Mouse (Mus musculus): ENCODE data around the gene Lamtor2. TPM values are rescaled to one million over a fixed set of nuclear protein-coding genes. Genes with fewer than 3 reads are reported as not detected.
"Not testable (repeated sequence)": the region's sequence is repeated elsewhere in the genome, so short reads cannot be mapped to it uniquely, and the experiment has no call there.

Gene Lamtor2
- 149 and 154 TPM in 2 replicates for polyA plus RNA-seq (2012; ENCODE audit: insufficient read depth, insufficient read length, missing spikeins)

GRCm38 (mm10) chr3:88552676-88553524 is at the start of gene Lamtor2:
Lamtor2 (minus strand) TSS chr3:88553074.
- Histone ChIP-seq H3K4me3 (ENCODE audit: insufficient read depth, low read length) (peak within 1 kb of the TSS; percentile 96), H3K27ac (ENCODE audit: insufficient read depth, low read depth, low read length) (peak within 1 kb of the TSS; percentile 91), H3K4me1 (ENCODE audit: control insufficient read depth, insufficient read depth, low read length) (peaks cover 14% of the 10 kb centered on the region)
- TF ChIP-seq CTCF (IDR thresholded peaks at IDR 0.05; ENCODE audit: low read depth, low read length) = no peak; the same call in 1 of the 2 replicates
- TF ChIP-seq POLR2A (IDR thresholded peaks at IDR 0.05; ENCODE audit: borderline replicate concordance, low read depth, low read length) = no peak

GRCm38 (mm10) chr3:88602466-88602865 is 49.6 kb upstream of the Lamtor2 start:
- Histone ChIP-seq H3K4me1 (ENCODE audit: control insufficient read depth, insufficient read depth, low read length) (peaks cover 33% of the 10 kb centered on the region), H3K4me3 (ENCODE audit: insufficient read depth, low read length) (no peak overlapping the region)
- TF ChIP-seq POLR2A (IDR thresholded peaks at IDR 0.05; ENCODE audit: borderline replicate concordance, low read depth, low read length) (no peak), CTCF (IDR thresholded peaks at IDR 0.05; ENCODE audit: low read depth, low read length) (no peak)

GRCm38 (mm10) chr3:88596547-88596946 is 43.7 kb upstream of the Lamtor2 start:
- H3K4me1 ChIP-seq (ENCODE audit: control insufficient read depth, insufficient read depth, low read length) = peaks cover 17% of the 10 kb centered on the region
- not testable (repeated sequence) for H3K4me3 ChIP-seq (ENCODE audit: insufficient read depth, low read length); H3K27ac ChIP-seq (ENCODE audit: insufficient read depth, low read depth, low read length)

More at GRCm38 (mm10) chr3:88602466-88602865, 49.6 kb upstream of the Lamtor2 start:
- no peak overlapping the region for H3K27ac ChIP-seq (ENCODE audit: insufficient read depth, low read depth, low read length)

GRCm38 (mm10) chr3:88593893-88594580 is 41.2 kb upstream of the Lamtor2 start:
- Histone ChIP-seq H3K27ac (ENCODE audit: insufficient read depth, low read depth, low read length) (no peak overlapping the region), H3K4me3 (ENCODE audit: insufficient read depth, low read length) (no peak overlapping the region), H3K4me1 (ENCODE audit: control insufficient read depth, insufficient read depth, low read length) (peaks cover 17% of the 10 kb centered on the region)
- TF ChIP-seq POLR2A (IDR thresholded peaks at IDR 0.05; ENCODE audit: borderline replicate concordance, low read depth, low read length) (no peak), CTCF (IDR thresholded peaks at IDR 0.05; ENCODE audit: low read depth, low read length) (no peak)

GRCm38 (mm10) chr3:88592942-88593576 is 40.2 kb upstream of the Lamtor2 start:
- peak overlapping the region; percentile 5; the same call in 1 of the 2 replicates for H3K27ac ChIP-seq (ENCODE audit: insufficient read depth, low read depth, low read length)
- H3K4me1 ChIP-seq (ENCODE audit: control insufficient read depth, insufficient read depth, low read length) = peaks cover 17% of the 10 kb centered on the region
- H3K4me3 ChIP-seq (ENCODE audit: insufficient read depth, low read length) = peak overlapping the region; percentile 1; the same call in 1 of the 2 replicates
- TF ChIP-seq CTCF (IDR thresholded peaks at IDR 0.05; ENCODE audit: low read depth, low read length) (no peak), POLR2A (IDR thresholded peaks at IDR 0.05; ENCODE audit: borderline replicate concordance, low read depth, low read length) (no peak)

GRCm38 (mm10) chr3:88591950-88592731 is 39.3 kb upstream of the Lamtor2 start:
- no peak overlapping the region for H3K4me3 ChIP-seq (ENCODE audit: insufficient read depth, low read length)
- H3K4me1 ChIP-seq (ENCODE audit: control insufficient read depth, insufficient read depth, low read length) = peaks cover 17% of the 10 kb centered on the region
- peak overlapping the region; percentile 29 for H3K27ac ChIP-seq (ENCODE audit: insufficient read depth, low read depth, low read length)
- no peak for TF ChIP-seq CTCF (IDR thresholded peaks at IDR 0.05; ENCODE audit: low read depth, low read length)
- no peak for TF ChIP-seq POLR2A (IDR thresholded peaks at IDR 0.05; ENCODE audit: borderline replicate concordance, low read depth, low read length)

GRCm38 (mm10) chr3:88591044-88591443 is 38.2 kb upstream of the Lamtor2 start:
- TF ChIP-seq CTCF (IDR thresholded peaks at IDR 0.05; ENCODE audit: low read depth, low read length) (no peak), POLR2A (IDR thresholded peaks at IDR 0.05; ENCODE audit: borderline replicate concordance, low read depth, low read length) (no peak)
- Histone ChIP-seq H3K4me1 (ENCODE audit: control insufficient read depth, insufficient read depth, low read length) (peaks cover 17% of the 10 kb centered on the region), H3K4me3 (ENCODE audit: insufficient read depth, low read length) (no peak overlapping the region), H3K27ac (ENCODE audit: insufficient read depth, low read depth, low read length) (no peak overlapping the region)

- H3K27ac ChIP-seq (ENCODE audit: insufficient read depth, low read depth, low read length) = no peak overlapping the region
- H3K4me3 ChIP-seq (ENCODE audit: insufficient read depth, low read length) = no peak overlapping the region
- H3K4me1 ChIP-seq (ENCODE audit: control insufficient read depth, insufficient read depth, low read length) = peaks cover 17% of the 10 kb centered on the region
- TF ChIP-seq CTCF (IDR thresholded peaks at IDR 0.05; ENCODE audit: low read depth, low read length) = no peak
- TF ChIP-seq POLR2A (IDR thresholded peaks at IDR 0.05; ENCODE audit: borderline replicate concordance, low read depth, low read length) = no peak
Measured at GRCm38 (mm10) chr3:88590246-88590645, 37.4 kb upstream of the Lamtor2 start.

GRCm38 (mm10) chr3:88586640-88587039 is 33.8 kb upstream of the Lamtor2 start:
- H3K4me1 ChIP-seq (ENCODE audit: control insufficient read depth, insufficient read depth, low read length) = no peaks in the 10 kb centered on the region
- TF ChIP-seq POLR2A (IDR thresholded peaks at IDR 0.05; ENCODE audit: borderline replicate concordance, low read depth, low read length) (no peak), CTCF (IDR thresholded peaks at IDR 0.05; ENCODE audit: low read depth, low read length) (no peak)
- H3K27ac ChIP-seq (ENCODE audit: insufficient read depth, low read depth, low read length) = no peak overlapping the region
- H3K4me3 ChIP-seq (ENCODE audit: insufficient read depth, low read length) = no peak overlapping the region

Data from bone marrow macrophage, adult 2 months (primary cell).